Mouse (Mus musculus): ENCODE measurements at regions not wholly inside any gene's neighbourhood (a gene's known extent, or its start where the extent isn't known, plus 50 kb on each side); places are given as distances from the start of the nearest gene placed in this dataset.
A peak's percentile ranks its signal among the peaks of the same experiment; 100 is the strongest.

DNA sequence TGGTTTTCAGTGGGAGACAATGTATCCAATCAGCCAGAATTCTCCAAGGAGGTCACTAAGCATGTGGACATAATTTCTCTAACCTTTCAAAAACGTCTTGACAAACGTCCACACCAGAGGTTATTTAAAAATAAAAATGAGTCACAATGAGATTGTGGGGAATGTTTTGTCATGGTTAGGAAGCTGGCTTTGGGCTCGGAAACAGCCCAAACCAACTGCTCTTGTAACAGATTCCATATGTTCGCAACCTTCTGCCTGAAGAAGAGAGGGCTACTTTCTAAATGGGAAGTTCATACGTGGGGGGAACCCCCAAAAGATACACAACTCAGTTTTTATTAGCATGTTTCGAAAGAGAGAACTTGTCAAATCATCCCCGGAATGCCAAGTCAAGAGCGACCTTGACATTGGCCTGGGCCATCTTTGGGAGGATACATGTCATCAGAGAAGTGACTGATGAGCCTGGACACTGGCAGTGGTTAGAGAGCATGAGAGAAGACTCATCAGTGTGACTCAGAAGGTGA, 111.6 kb upstream of the Pik3r1 start:
- DNase-seq = no peak

GRCm38 (mm10) chr13:101883177-101883576, 115.2 kb upstream of the Pik3r1 start:
- DNase-seq = no peak
- intact Hi-C loops (cut with DNase I) = no loop called here

More for the DNA sequence above, 111.6 kb upstream of the Pik3r1 start:
- intact Hi-C loops (cut with DNase I) = no loop called here

DNA sequence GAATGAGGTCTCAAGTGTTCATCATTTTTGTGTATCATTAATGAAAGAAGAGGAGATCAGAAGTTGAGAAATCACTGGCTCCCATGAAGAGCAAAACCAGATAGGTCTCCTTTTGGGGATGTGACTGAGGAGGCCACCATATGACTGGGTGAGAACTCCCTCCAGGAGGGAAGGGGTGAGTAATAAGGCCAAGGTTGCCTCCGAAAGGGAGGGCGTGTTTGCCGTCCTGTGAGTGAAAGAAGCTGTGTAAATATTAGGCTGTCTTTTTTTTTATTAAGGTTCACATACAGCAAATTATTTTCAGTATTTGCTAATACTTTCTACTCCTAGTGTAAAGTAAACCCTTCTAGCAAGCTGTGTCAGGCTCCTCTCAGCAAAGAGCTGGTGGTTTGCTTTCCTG, 116.7 kb upstream of the Pik3r1 start:
- DNase-seq = no peak
- intact Hi-C loops (cut with DNase I) = no loop called here

DNA sequence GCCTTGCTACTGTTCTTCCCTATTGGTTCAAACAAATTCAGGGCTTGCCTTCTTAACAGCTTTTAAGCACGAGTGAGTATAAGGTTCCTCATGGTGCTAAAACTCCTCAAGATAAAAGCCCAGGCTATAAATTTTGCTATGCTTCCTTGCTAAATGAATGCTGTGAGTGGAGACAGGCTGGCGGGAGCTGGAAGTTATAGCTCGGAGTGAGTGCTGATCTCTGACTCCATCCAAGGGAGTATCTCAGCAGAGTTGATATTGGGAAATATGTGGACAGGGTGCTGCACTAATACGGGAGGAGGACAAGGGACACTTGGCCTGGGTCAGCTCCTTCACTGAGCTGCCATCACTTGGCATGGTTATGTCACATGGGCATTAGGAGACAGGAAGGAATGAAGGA, 123.5 kb upstream of the Pik3r1 start:
- intact Hi-C loops (cut with DNase I) = loop anchor here (10.0 kb wide), 1 partner anchor 443 kb away; no protein-coding TSS in a partner anchor
- DNase-seq = no peak

DNA sequence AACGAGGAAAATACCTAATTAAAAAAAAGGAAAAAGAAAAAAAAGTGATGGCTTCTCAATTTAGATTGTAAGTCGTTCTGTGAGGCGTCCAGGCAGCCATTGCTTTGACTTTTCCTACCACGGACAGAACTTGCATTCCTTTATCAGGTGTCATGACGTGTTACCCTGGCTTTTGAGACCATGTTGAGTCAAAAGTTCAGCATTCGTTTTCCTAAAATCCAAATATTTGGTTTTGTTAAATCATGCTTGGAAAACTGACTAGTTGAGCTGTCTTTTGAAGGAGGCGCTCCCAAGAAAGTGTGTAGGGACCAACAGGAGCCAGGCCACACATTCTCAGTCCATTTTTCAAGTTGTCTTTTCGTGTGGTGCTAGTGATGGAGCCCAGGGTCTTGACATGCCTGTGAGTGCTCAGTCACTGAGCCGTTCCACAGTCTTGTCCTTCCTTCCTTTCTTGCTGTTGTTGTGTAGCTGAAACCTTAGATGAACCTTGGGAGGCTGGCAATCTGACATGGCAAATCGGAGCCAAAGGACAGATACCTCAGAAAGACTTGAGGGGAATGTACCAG, 125.1 kb upstream of the Pik3r1 start:
- intact Hi-C loops (cut with DNase I) = loop anchor here (10.0 kb wide), 1 partner anchor 442 kb away; no protein-coding TSS in a partner anchor
- DNase-seq = no peak

DNA sequence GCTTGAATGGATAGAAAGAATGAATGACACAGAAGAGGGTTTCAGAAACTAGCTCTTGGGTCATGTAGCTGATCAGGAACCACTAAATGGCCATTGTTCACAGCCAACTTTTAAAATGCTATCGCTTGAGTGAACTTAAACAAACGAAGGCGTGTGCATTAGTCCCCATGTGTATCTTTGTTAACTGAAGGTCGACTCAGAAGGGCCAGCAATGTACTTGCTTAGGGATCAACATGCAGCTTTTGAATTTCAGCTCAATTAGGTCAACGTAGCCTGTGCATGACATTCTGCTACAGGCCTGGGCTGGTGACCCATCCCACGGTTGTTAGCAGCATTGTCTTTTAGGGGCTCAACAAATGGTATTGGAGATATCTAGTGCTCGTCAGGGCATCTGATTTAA, 127.1 kb upstream of the Pik3r1 start:
- intact Hi-C loops (cut with DNase I) = loop anchor here (10.0 kb wide), 1 partner anchor 440 kb away; no protein-coding TSS in a partner anchor
- DNase-seq = no peak

GRCm38 (mm10) chr13:101895686-101896085, 127.7 kb upstream of the Pik3r1 start:
- DNase-seq = no peak
- intact Hi-C loops (cut with DNase I) = loop anchor here (10.0 kb wide), 1 partner anchor 439 kb away; no protein-coding TSS in a partner anchor

GRCm38 (mm10) chr13:101896946-101897345, 128.9 kb upstream of the Pik3r1 start:
- intact Hi-C loops (cut with DNase I) = loop anchor here (10.0 kb wide), 1 partner anchor 438 kb away; no protein-coding TSS in a partner anchor
- DNase-seq = no peak

GRCm38 (mm10) chr13:101902213-101902612, 134.2 kb upstream of the Pik3r1 start:
- no peak for DNase-seq
- intact Hi-C loops (cut with DNase I) = no loop called here

DNA sequence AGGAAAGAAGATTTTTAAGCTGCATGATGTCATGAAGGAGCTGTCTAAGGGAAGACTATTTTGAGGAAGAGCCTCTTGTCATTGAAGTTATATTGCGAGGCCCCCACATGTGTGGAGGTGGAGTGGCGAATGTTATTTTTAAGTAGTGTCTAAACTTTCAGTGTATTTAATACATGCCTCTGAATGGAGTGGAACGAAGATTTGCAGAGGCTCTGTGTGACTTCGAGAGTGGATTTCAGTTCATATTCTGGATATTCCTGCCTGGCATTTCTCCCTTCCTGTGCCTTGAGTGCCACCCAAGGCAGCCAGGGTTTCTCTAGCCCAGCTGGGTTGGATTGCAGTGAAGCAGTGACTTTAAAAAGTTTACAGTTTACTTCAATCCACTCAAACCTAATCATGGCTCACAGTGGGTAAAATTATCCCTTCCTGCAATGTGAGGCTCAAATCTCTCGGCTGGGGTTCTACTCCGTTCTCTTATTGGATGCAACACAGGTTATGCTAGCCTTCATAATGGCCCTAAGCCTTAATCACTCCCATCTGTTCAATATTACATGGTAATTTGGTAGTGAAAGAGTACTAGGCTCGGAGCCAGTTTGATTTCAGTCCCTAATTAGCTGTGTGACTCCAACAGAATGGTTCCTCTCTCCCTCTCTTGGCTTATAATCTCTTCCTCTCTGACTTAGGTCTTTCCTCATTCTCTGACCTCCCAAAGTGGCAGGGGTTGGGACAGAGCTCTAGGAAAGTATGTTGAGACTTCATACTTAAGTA, 138.1 kb upstream of the Pik3r1 start:
- peak; percentile 30 for DNase-seq
- intact Hi-C loops (cut with DNase I) = no loop called here

DNA sequence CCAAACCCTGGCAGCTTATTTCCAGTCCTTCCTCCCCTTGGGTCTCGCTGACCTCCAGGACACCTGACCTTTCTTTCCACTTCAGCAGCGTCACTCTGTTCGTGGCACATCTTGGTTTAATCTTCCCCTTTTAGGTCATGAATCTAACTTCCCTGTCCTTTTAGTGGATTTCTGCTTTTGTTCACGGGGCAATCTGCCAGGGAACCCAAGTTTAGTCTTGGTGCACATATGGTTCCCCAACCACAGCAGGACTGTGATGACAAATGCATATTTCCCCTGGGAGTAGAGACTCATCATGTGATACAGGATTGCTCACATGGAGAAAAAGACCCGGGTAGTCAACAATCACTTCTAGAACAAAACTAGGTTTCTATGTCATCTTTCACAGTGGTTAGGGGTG, 141.0 kb upstream of the Pik3r1 start:
- peak; percentile 4 for DNase-seq
- intact Hi-C loops (cut with DNase I) = no loop called here

DNA sequence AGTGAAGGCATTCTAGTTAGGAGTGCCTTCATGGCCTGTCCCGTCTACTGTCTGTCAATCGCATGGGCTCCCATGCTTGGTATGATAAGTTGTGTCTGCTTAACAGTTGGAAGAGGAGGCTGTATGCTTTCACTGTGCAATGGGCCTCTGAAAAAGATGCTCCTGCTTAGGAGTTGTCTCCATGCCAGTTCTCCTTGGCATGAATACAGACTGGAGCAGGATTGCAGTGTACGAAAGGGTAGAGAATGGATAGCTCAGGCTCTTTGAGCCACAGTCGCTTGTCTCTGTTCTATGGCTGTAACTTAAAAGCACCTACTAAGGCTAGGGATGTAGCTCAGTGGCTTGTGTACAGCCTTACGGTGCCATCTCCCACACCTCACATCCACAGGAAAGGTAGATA, 142.7 kb upstream of the Pik3r1 start:
- intact Hi-C loops (cut with DNase I) = no loop called here
- peak; percentile 26 for DNase-seq

DNA sequence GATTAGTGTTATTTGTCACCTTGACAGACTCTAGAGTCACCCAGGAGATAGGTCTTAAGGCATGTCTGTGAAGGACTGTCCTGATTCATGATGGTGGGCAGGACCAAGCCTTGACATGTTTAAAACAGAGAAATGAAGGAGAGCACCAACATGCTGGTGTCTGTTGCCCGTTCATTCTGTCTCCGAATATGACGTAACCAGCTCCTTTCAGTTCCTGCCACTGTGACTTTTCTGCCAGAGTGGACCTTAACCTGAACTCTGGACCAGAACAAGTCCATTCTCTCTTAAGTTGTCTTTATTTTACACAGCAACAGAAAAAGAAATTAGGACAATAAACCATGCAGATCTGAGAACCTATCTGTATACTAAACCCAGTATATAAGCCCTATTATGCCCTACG, 146.1 kb upstream of the Pik3r1 start:
- intact Hi-C loops (cut with DNase I) = no loop called here
- no peak for DNase-seq

DNA sequence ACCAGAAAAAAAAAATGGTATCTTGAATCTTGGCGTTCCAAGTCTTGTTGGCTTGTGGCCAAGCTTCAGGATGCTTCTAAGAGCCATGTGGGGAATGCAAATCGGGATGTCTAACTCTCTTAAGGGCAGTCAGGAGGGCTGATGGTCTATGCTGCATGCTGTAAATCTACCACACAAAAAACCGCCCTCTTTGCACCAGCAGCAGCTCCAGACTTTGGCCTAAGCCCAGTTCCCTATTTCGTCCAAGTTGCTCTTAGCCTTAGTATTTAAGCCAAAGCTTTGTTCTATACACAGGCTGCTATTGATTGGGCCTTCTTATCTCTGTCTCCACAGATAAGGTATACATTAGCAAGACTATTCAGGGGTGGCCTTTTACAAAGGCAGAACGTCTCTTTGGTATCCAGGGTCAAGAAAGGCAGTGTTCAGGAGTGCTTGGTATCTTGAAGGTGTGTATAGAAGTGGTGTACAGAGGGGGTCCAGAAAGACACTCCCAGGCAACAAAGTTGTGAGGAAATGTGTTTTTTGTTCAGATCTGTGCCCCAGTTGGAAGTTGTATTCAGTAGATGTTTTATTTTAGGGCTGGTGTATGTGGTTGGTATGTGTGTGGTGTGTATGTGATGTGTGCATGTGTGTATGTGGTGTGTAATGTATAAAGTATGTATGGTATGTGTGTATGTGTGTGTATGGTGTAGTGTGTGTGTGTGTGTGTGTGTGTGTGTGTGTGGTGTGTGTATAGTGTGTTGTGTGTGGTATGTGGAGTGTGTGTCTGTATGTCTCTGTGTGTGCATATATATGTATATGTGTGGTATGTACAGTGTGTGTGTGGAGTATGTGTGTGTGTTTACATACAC, 146.9 kb upstream of the Pik3r1 start:
- intact Hi-C loops (cut with DNase I) = no loop called here
- DNase-seq = peak; percentile 14

- no peak for DNase-seq
- intact Hi-C loops (cut with DNase I) = no loop called here
Observed at GRCm38 (mm10) chr13:101915542-101915941, 147.5 kb upstream of the Pik3r1 start.

DNA sequence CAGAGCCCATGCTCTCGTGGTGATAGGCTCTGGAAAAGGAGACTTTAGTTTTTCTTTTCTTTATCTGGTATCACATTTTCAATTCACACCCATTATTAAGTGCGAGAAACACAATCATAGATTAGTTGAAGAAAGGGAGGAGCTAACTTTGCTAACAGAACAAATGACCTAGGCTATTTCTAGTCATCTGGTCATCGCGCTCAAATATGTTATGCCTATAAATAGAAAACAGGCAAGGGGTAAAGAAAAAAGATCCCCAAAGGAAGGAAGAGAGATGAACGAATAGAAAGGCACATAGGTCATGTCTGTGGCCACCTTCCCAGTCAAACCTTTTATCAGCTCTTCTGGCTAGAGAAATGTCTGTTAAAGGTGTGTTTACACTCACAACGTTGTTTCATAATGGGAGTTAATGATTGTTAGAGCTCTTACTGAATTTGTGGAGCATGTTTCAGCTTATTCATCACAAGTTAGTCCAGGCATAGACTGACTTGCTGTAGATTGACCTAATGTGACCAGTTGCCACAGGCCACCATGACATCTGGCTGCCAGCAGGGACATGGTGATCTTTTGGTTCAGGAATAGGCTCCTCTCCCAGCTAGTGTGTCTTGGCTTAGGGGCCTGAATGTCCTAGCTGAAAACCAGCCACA, 148.1 kb upstream of the Pik3r1 start:
- DNase-seq = no peak
- intact Hi-C loops (cut with DNase I) = no loop called here

DNA sequence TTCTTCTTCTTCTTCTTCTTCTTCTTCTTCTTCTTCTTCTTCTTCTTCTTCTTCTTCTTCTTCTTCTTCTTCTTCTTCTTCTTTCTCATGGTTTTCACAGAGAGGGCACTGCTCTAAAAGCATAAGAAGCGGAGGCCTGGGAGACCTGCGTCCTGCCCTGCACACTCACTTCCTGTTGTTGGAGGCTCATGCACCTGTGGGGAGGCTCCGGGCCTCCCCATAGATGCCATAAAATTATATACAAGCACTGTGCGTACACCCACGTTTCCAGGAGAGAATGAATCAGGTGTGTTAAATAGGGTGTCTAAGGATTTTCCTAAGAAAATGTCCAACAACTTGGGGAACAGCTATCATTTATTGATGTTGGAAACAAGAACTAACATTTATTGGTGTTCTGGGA, 148.9 kb upstream of the Pik3r1 start:
- intact Hi-C loops (cut with DNase I) = no loop called here
- DNase-seq = no peak

- no peak for DNase-seq
- intact Hi-C loops (cut with DNase I) = no loop called here
Observed at GRCm38 (mm10) chr13:101918185-101918584, 150.2 kb upstream of the Pik3r1 start.

- no peak for DNase-seq
- intact Hi-C loops (cut with DNase I) = no loop called here
Observed at GRCm38 (mm10) chr13:101919266-101919665, 151.2 kb upstream of the Pik3r1 start.

DNA sequence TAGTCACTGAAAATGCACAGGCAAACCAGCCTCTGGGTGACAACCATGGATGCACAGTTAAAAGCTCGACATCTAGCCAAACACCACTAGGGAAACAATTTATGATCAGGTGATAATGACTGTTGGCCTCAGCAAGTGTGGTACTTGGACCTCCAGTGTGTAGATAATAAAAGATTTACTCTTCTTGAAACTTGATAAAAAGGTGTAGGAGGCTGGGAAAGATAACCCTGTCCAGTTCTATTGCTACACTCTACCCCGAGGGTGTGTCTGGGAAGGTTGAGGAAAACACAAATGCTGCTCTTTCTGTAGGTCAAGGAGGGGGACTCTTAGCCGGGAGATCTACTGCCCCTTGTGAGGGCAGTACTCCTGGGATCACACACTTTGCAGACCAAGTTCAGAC, 152.4 kb upstream of the Pik3r1 start:
- DNase-seq = no peak
- intact Hi-C loops (cut with DNase I) = no loop called here

- DNase-seq = no peak
- intact Hi-C loops (cut with DNase I) = no loop called here
Observed at GRCm38 (mm10) chr13:101924637-101925036, 156.6 kb upstream of the Pik3r1 start.
